Mouse (Mus musculus) ES-Bruce4 (cell line): ENCODE results near the gene Kmt2b.

ENCODE experiments used
- CTCF ChIP-seq: IDR thresholded peaks from one replicate; pipeline ENCODE4 v1.8.1; 2011; ENCODE audit warnings: low read depth, low read length
- EP300 ChIP-seq: IDR thresholded peaks from 2 replicates; pipeline ENCODE4 v1.6.1; 2011; ENCODE audit warnings: low read depth, low read length; ENCODE audit not compliant: insufficient read depth
- POLR2A ChIP-seq: IDR thresholded peaks from one replicate; pipeline ENCODE4 v1.8.1; 2011; ENCODE audit warnings: low read length; ENCODE audit not compliant: insufficient read depth

DNA sequence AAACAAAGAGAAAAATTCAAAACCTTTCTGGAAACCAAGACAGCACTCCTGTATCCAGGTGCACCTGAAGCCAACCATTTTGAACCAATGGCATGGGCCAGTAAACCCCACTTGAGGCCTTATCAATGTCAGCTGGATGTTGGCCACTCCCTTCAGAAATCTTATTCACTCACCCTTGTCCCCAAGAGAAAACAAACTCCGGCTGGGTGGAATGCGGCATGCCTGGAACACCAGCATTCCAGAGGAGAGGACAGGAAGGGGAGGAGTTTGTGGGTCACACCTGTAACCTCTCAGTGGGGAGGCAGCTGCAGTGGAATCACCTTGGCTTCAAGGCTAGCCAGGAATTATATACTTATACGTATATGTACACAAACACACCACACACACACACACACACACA is 14.1 kb upstream of the Kmt2b start:
- TF ChIP-seq POLR2A (no peak), EP300 (peak; percentile 96), CTCF (no peak)
